Mouse (Mus musculus): ENCODE results near the gene Olfr1371. TPM values are rescaled to one million over a fixed set of nuclear protein-coding genes. Genes with fewer than 3 reads are reported as not detected.

The Olfr1371 gene
- polyA plus RNA-seq, 1 experiment from 2014 or later, result not detected

GRCm38 (mm10) chr11:52251770-52252169, 38.0 kb upstream of the Olfr1371 start:
- Histone ChIP-seq H3K9ac (ENCODE audit: low read length) (no peak overlapping the region), H3K4me1 (ENCODE audit: control insufficient read depth, insufficient read depth, low read length) (no peaks in the 10 kb centered on the region), H3K27ac (ENCODE audit: low read length) (no peak overlapping the region), H3K9me3 (replicated peaks; ENCODE audit: control insufficient read depth, low read length) (no peaks in the 10 kb centered on the region), H3K27me3 (ENCODE audit: control insufficient read depth, insufficient read depth, low read length) (no peaks in the 10 kb centered on the region), H3K36me3 (ENCODE audit: control insufficient read depth, insufficient read depth) (no peaks in the 10 kb centered on the region), H3K4me2 (ENCODE audit: low read depth, low read length) (no peak overlapping the region), H3K4me3 (ENCODE audit: low read length) (no peak overlapping the region)
- no peak for ATAC-seq (replicated peaks; ENCODE audit: extremely low read depth, insufficient read depth, low FRiP score)
- WGBS, result 56% methylated on average over 5 of the region's 5 CpGs

- Histone ChIP-seq H3K4me1 (ENCODE audit: control insufficient read depth, insufficient read depth, low read length) (no peaks in the 10 kb centered on the region), H3K9me3 (replicated peaks; ENCODE audit: control insufficient read depth, low read length) (no peaks in the 10 kb centered on the region), H3K4me3 (ENCODE audit: low read length) (no peak overlapping the region), H3K9ac (ENCODE audit: low read length) (no peak overlapping the region), H3K36me3 (ENCODE audit: control insufficient read depth, insufficient read depth) (peaks cover 10% of the 10 kb centered on the region; the same call in 1 of the 2 replicates), H3K27ac (ENCODE audit: low read length) (no peak overlapping the region), H3K4me2 (ENCODE audit: low read depth, low read length) (no peak overlapping the region), H3K27me3 (ENCODE audit: control insufficient read depth, insufficient read depth, low read length) (no peaks in the 10 kb centered on the region)
- 88% methylated on average over 2 of the region's 2 CpGs for WGBS
- no peak for ATAC-seq (replicated peaks; ENCODE audit: extremely low read depth, insufficient read depth, low FRiP score)
Observed at GRCm38 (mm10) chr11:52249452-52249851, 35.7 kb upstream of the Olfr1371 start.

- WGBS, result 86% methylated on average over 4 of the region's 4 CpGs
- ATAC-seq (replicated peaks; ENCODE audit: extremely low read depth, insufficient read depth, low FRiP score), result no peak
- H3K9ac ChIP-seq (ENCODE audit: low read length), result no peak overlapping the region
- peaks cover 27% of the 10 kb centered on the region for H3K36me3 ChIP-seq (ENCODE audit: control insufficient read depth, insufficient read depth)
- no peaks in the 10 kb centered on the region for H3K4me1 ChIP-seq (ENCODE audit: control insufficient read depth, insufficient read depth, low read length)
- H3K4me2 ChIP-seq (ENCODE audit: low read depth, low read length), result no peak overlapping the region
- H3K4me3 ChIP-seq (ENCODE audit: low read length), result no peak overlapping the region
- H3K27ac ChIP-seq (ENCODE audit: low read length), result no peak overlapping the region
- no peaks in the 10 kb centered on the region for H3K9me3 ChIP-seq (replicated peaks; ENCODE audit: control insufficient read depth, low read length)
- H3K27me3 ChIP-seq (ENCODE audit: control insufficient read depth, insufficient read depth, low read length), result no peaks in the 10 kb centered on the region
Observed at GRCm38 (mm10) chr11:52240898-52241542, 27.2 kb upstream of the Olfr1371 start.

GRCm38 (mm10) chr11:52234509-52234908, 20.7 kb upstream of the Olfr1371 start:
- Histone ChIP-seq H3K9me3 (replicated peaks; ENCODE audit: control insufficient read depth, low read length) (no peaks in the 10 kb centered on the region), H3K36me3 (ENCODE audit: control insufficient read depth, insufficient read depth) (peaks cover 15% of the 10 kb centered on the region; the same call in 1 of the 2 replicates), H3K9ac (ENCODE audit: low read length) (no peak overlapping the region), H3K27ac (ENCODE audit: low read length) (no peak overlapping the region), H3K4me2 (ENCODE audit: low read depth, low read length) (peak overlapping the region; percentile 21), H3K4me1 (ENCODE audit: control insufficient read depth, insufficient read depth, low read length) (peaks cover 22% of the 10 kb centered on the region), H3K27me3 (ENCODE audit: control insufficient read depth, insufficient read depth, low read length) (no peaks in the 10 kb centered on the region), H3K4me3 (ENCODE audit: low read length) (no peak overlapping the region)
- no peak for ATAC-seq (replicated peaks; ENCODE audit: extremely low read depth, insufficient read depth, low FRiP score)

GRCm38 (mm10) chr11:52233906-52234305, 20.1 kb upstream of the Olfr1371 start:
- no peaks in the 10 kb centered on the region for H3K9me3 ChIP-seq (replicated peaks; ENCODE audit: control insufficient read depth, low read length)
- ATAC-seq (replicated peaks; ENCODE audit: extremely low read depth, insufficient read depth, low FRiP score), result no peak
- no peaks in the 10 kb centered on the region for H3K27me3 ChIP-seq (ENCODE audit: control insufficient read depth, insufficient read depth, low read length)
- no peak overlapping the region for H3K4me3 ChIP-seq (ENCODE audit: low read length)
- H3K9ac ChIP-seq (ENCODE audit: low read length), result no peak overlapping the region
- peaks cover 11% of the 10 kb centered on the region; the same call in 1 of the 2 replicates for H3K36me3 ChIP-seq (ENCODE audit: control insufficient read depth, insufficient read depth)
- H3K27ac ChIP-seq (ENCODE audit: low read length), result no peak overlapping the region
- H3K4me1 ChIP-seq (ENCODE audit: control insufficient read depth, insufficient read depth, low read length), result peaks cover 22% of the 10 kb centered on the region
- H3K4me2 ChIP-seq (ENCODE audit: low read depth, low read length), result peak overlapping the region; percentile 90
- 69% methylated on average over 1 of the region's 1 CpGs for WGBS

GRCm38 (mm10) chr11:52233043-52233653, 19.4 kb upstream of the Olfr1371 start:
- Histone ChIP-seq H3K27me3 (ENCODE audit: control insufficient read depth, insufficient read depth, low read length) (no peaks in the 10 kb centered on the region), H3K4me1 (ENCODE audit: control insufficient read depth, insufficient read depth, low read length) (peaks cover 22% of the 10 kb centered on the region), H3K4me3 (ENCODE audit: low read length) (peak overlapping the region; percentile 85), H3K27ac (ENCODE audit: low read length) (no peak overlapping the region), H3K36me3 (ENCODE audit: control insufficient read depth, insufficient read depth) (peaks cover 8% of the 10 kb centered on the region; the same call in 1 of the 2 replicates), H3K4me2 (ENCODE audit: low read depth, low read length) (peak overlapping the region; percentile 90), H3K9me3 (replicated peaks; ENCODE audit: control insufficient read depth, low read length) (no peaks in the 10 kb centered on the region), H3K9ac (ENCODE audit: low read length) (peak overlapping the region; percentile 93)
- no peak for ATAC-seq (replicated peaks; ENCODE audit: extremely low read depth, insufficient read depth, low FRiP score)
- 18% methylated on average over 3 of the region's 3 CpGs for WGBS

GRCm38 (mm10) chr11:52231606-52232541, 18.1 kb upstream of the Olfr1371 start, which contains the start of gene Skp1a:
TSS of gene Skp1a (plus strand) at chr11:52231995.
- Histone ChIP-seq H3K9ac (ENCODE audit: low read length) (peak within 1 kb of the TSS; percentile 93), H3K4me3 (ENCODE audit: low read length) (peak within 1 kb of the TSS; percentile 85), H3K27ac (ENCODE audit: low read length) (peak within 1 kb of the TSS; percentile 98), H3K4me2 (ENCODE audit: low read depth, low read length) (peak within 1 kb of the TSS; percentile 90), H3K4me1 (ENCODE audit: control insufficient read depth, insufficient read depth, low read length) (peaks cover 22% of the 10 kb centered on the region), H3K36me3 (ENCODE audit: control insufficient read depth, insufficient read depth) (peaks cover 3% of the 10 kb centered on the region; the same call in 1 of the 2 replicates), H3K27me3 (ENCODE audit: control insufficient read depth, insufficient read depth, low read length) (no peaks in the 10 kb centered on the region), H3K9me3 (replicated peaks; ENCODE audit: control insufficient read depth, low read length) (no peaks in the 10 kb centered on the region)
- ATAC-seq (replicated peaks; ENCODE audit: extremely low read depth, insufficient read depth, low FRiP score), result peak; percentile 85
- WGBS, result under 1% methylated on average over 87 of the region's 87 CpGs

- 63% methylated on average over 5 of the region's 5 CpGs for WGBS
- Histone ChIP-seq H3K4me3 (ENCODE audit: low read length) (no peak overlapping the region; the same call in 1 of the 2 replicates), H3K27ac (ENCODE audit: low read length) (no peak overlapping the region), H3K36me3 (ENCODE audit: control insufficient read depth, insufficient read depth) (no peaks in the 10 kb centered on the region), H3K9me3 (replicated peaks; ENCODE audit: control insufficient read depth, low read length) (no peaks in the 10 kb centered on the region), H3K4me1 (ENCODE audit: control insufficient read depth, insufficient read depth, low read length) (peaks cover 22% of the 10 kb centered on the region), H3K4me2 (ENCODE audit: low read depth, low read length) (peak overlapping the region; percentile 90), H3K27me3 (ENCODE audit: control insufficient read depth, insufficient read depth, low read length) (no peaks in the 10 kb centered on the region), H3K9ac (ENCODE audit: low read length) (no peak overlapping the region)
- no peak for ATAC-seq (replicated peaks; ENCODE audit: extremely low read depth, insufficient read depth, low FRiP score)
Observed at GRCm38 (mm10) chr11:52230694-52231093, 16.9 kb upstream of the Olfr1371 start.

All from heart, embryonic 16.5 days (tissue).